Comparison of ENCODE assay signal across 8 mouse cellular contexts in the genomic region with DNA sequence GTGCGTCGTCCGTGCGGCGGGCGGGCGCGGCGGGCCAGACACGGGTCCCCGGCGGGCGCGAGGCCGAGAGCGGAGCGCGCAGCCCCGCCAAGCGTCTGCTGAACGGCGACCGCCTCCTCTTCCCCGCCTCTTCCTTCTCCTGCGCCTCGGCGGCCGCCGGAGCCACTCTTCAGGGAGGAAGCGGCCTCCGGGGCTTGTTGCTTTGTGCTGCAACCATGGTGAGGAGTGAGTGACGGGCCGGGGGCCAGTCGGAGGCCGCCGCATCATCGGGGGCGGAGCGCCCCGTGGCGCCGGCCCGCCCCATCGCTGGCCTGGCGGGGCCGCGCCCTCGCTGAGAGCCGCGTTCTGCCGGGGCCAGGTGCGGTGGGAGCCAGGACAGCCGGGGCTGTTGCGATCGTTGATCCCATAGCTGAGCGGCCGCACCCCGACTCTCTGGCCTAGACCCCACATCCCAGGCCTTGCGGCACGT. TPM values are rescaled to one million over a fixed set of nuclear protein-coding genes. Genes with fewer than 3 reads are reported as not detected.
A peak's percentile ranks its signal among the peaks of the same experiment; 100 is the strongest.
DNase-seq lines count a peak whose midpoint lies in the region; ATAC-seq and TF ChIP-seq lines count a peak whose summit lies in the region.

No protein-coding gene starts in this region.

- H3K27me3 ChIP-seq in cerebellum, adult 2 months (ENCODE audit: control insufficient read depth, insufficient read depth, low read length), result no peaks in the 10 kb centered on the region
- no peaks in the 10 kb centered on the region for H3K27me3 ChIP-seq in forebrain, postnatal 0 days (ENCODE audit: insufficient read depth, low read length)
- H3K27me3 ChIP-seq in neural tube, embryonic 15.5 days (replicated peaks), result 0 out of 2 replicates have a peak, but pooled peaks cover 3% of the 10 kb centered on the region

- WGBS in cerebellum, adult 2 months, result 1% methylated on average over 57 of the region's 60 CpGs
- 6% methylated on average over 46 of the region's 60 CpGs for WGBS in forebrain, postnatal 0 days
- WGBS in lung, adult 2 months, result 1% methylated on average over 46 of the region's 60 CpGs
- WGBS in neural tube, embryonic 15.5 days, result 0% methylated on average over 51 of the region's 60 CpGs

- no peak for TF ChIP-seq CTCF in cerebellum, adult 2 months (IDR thresholded peaks at IDR 0.05; ENCODE audit: borderline replicate concordance, insufficient read depth, low read depth, low read length)
- TF ChIP-seq CTCF in forebrain, postnatal 0 days (IDR thresholded peaks at IDR 0.05; ENCODE audit: low read depth), result no peak
- no peak for TF ChIP-seq CTCF in layer of hippocampus, adult 2 months (conservative IDR thresholded peaks at IDR 0.05)
- no peak for TF ChIP-seq CTCF in lung, adult 2 months (IDR thresholded peaks at IDR 0.05; ENCODE audit: insufficient read depth, low read length)

- peak; percentile 98 for ATAC-seq in forebrain, postnatal 0 days
- ATAC-seq in neural tube, embryonic 15.5 days (ENCODE audit: low FRiP score), result peak; percentile 97

- no peaks in the 10 kb centered on the region for H3K9me3 ChIP-seq in forebrain, postnatal 0 days (ENCODE audit: low read length)
- H3K9me3 ChIP-seq in neural tube, embryonic 15.5 days (replicated peaks), result no peaks in the 10 kb centered on the region

- no peaks in the 10 kb centered on the region; the same call in 1 of the 2 replicates for H3K4me1 ChIP-seq in cerebellum, adult 2 months (ENCODE audit: control insufficient read depth, insufficient read depth, low read length)
- peaks cover 14% of the 10 kb centered on the region for H3K4me1 ChIP-seq in forebrain, postnatal 0 days (ENCODE audit: insufficient read depth)
- peaks cover 9% of the 10 kb centered on the region for H3K4me1 ChIP-seq in lung, adult 2 months (ENCODE audit: control insufficient read depth, insufficient read depth, low read length)
- peaks cover 44% of the 10 kb centered on the region for H3K4me1 ChIP-seq in neural tube, embryonic 15.5 days

- H3K27ac ChIP-seq in cerebellum, adult 2 months (ENCODE audit: insufficient read depth, low read length), result peak overlapping the region; percentile 85
- H3K27ac ChIP-seq in forebrain, postnatal 0 days (ENCODE audit: low read depth, low read length), result peak overlapping the region; percentile 95
- H3K27ac ChIP-seq in layer of hippocampus, adult 2 months, result peak overlapping the region; percentile 92
- H3K27ac ChIP-seq in neural tube, embryonic 15.5 days (replicated peaks), result peak overlapping the region; percentile 92

- H3K4me3 ChIP-seq in cerebellum, adult 2 months (replicated peaks; ENCODE audit: insufficient read depth, low read depth, low read length), result peak overlapping the region; percentile 93
- peak overlapping the region; percentile 98 for H3K4me3 ChIP-seq in forebrain, postnatal 0 days (ENCODE audit: low read depth, low read length)
- H3K4me3 ChIP-seq in layer of hippocampus, adult 2 months, result peak overlapping the region; percentile 98
- H3K4me3 ChIP-seq in lung, adult 2 months (replicated peaks; ENCODE audit: extremely low read depth, low read depth, low read length), result peak overlapping the region; percentile 87
- peak overlapping the region; percentile 86 for H3K4me3 ChIP-seq in neural tube, embryonic 15.5 days (replicated peaks)

- DNase-seq in MEL-GATA-1-ER (ENCODE audit: extremely low read depth, low read depth), result peak; percentile 80
- peak; percentile 96 to 97 for DNase-seq in cerebellum, adult 2 months
- peak; percentile 93 for DNase-seq in forebrain, postnatal 0 days
- peak; percentile 94 for DNase-seq in heart, postnatal 4 days
- DNase-seq in layer of hippocampus, adult 2 months (ENCODE audit: low spot score in 2 of 2), result peak; percentile 95 to 96
- peak; percentile 94 for DNase-seq in lung, adult 2 months
- peak; percentile 91 for DNase-seq in testis, postnatal 14 days (ENCODE audit: low spot score)

- H3K36me3 ChIP-seq in forebrain, postnatal 0 days (ENCODE audit: insufficient read depth), result no peaks in the 10 kb centered on the region
- H3K36me3 ChIP-seq in neural tube, embryonic 15.5 days, result no peaks in the 10 kb centered on the region

- H3K4me2 ChIP-seq in forebrain, postnatal 0 days (ENCODE audit: low read depth), result peak overlapping the region; percentile 90
- peak overlapping the region; percentile 82 for H3K4me2 ChIP-seq in neural tube, embryonic 15.5 days

- TF ChIP-seq POLR2A in cerebellum, adult 2 months (IDR thresholded peaks at IDR 0.05; ENCODE audit: borderline replicate concordance, insufficient read depth, low read length), result peak; percentile 87
- TF ChIP-seq POLR2A in lung, adult 2 months (IDR thresholded peaks at IDR 0.05; ENCODE audit: borderline replicate concordance, extremely low read depth, low read depth, low read length), result peak; percentile 69

- H3K9ac ChIP-seq in forebrain, postnatal 0 days, result peak overlapping the region; percentile 83
- H3K9ac ChIP-seq in neural tube, embryonic 15.5 days (replicated peaks), result peak overlapping the region; percentile 89

RNA-seq across cellular contexts. Expression of a gene that starts 0.8 kb away (rescaled TPM):
- 29.3 and 30.5 TPM in 2 replicates for polyA plus RNA-seq in cerebellum, adult 2 months (2012; rRNA removed)
- 46.9 and 61.5 TPM in 2 replicates for total RNA-seq in forebrain, postnatal 0 days (2014; rRNA removed)
- 5.4 and 8.9 TPM in 2 replicates for polyA plus RNA-seq in forebrain, postnatal 0 days (2015; fragmentation: Nextera tagmentation; extraction: Ambion mirVana)
- 10 to 100 TPM; 37.0 to 40.6 TPM for total RNA-seq in heart, postnatal 4 days (2021)
- 100 to 1,000 TPM; 169 to 173 TPM for total RNA-seq in layer of hippocampus, adult 2 months (2021)
- polyA plus RNA-seq in lung, adult 2 months (2012; rRNA removed), result 14.3 and 17.3 TPM in 2 replicates
- 10.9 and 11.2 TPM in 2 replicates for polyA plus RNA-seq in neural tube, embryonic 15.5 days (2015; fragmentation: Nextera tagmentation; extraction: Ambion mirVana)

RNA-seq across cellular contexts. Expression of a gene that starts 49.3 kb away (rescaled TPM):
- polyA plus RNA-seq in cerebellum, adult 2 months (2012; rRNA removed), result not detected in 2 replicates
- not detected in 2 replicates for total RNA-seq in forebrain, postnatal 0 days (2014; rRNA removed)
- not detected in 2 replicates for polyA plus RNA-seq in forebrain, postnatal 0 days (2015; fragmentation: Nextera tagmentation; extraction: Ambion mirVana)
- total RNA-seq in heart, postnatal 4 days (2021), result not detected
- not detected for total RNA-seq in layer of hippocampus, adult 2 months (2021)
- polyA plus RNA-seq in lung, adult 2 months (2012; rRNA removed), result not detected in 2 replicates
- polyA plus RNA-seq in neural tube, embryonic 15.5 days (2015; fragmentation: Nextera tagmentation; extraction: Ambion mirVana), result not detected in 2 replicates

Comparison
In these comparisons a context has a peak if more than half of its experiments do, and no peak if none do; other contexts are left out.
1. Peak in every context shown above with its lines: DNase-seq, ATAC-seq, H3K4me3 ChIP-seq and H3K27ac ChIP-seq.